Mouse (Mus musculus) liver, postnatal 0 days (tissue): ENCODE results near the gene Mecom. TPM values are rescaled to one million over a fixed set of nuclear protein-coding genes. Genes with fewer than 3 reads are reported as not detected.

Experiments
- ATAC-seq: fragments of 200-750 bp; cut with Nextera tagmentation; 2 replicates; pipeline ENCODE4 v1.8.0; 2017; ENCODE audit warnings: mild to moderate bottlenecking, moderate library complexity
- DNase-seq: peaks from one replicate; pipeline ENCODE4 v3.0.0-alpha.2; 2016
- H3K27ac ChIP-seq: fragments of 300-500 bp; sonication (generic); 2 replicates; pipeline ENCODE4 v1.5.1; 2014; ENCODE audit warnings: antibody characterized with exemption, moderate library complexity, mild to moderate bottlenecking, low read depth
- H3K27me3 ChIP-seq: fragments of 300-500 bp; sonication (generic); 2 replicates; pipeline ENCODE4 v1.6.1; 2014; ENCODE audit warnings: low read length, control low read depth, mixed read lengths; ENCODE audit not compliant: insufficient read depth
- H3K36me3 ChIP-seq: fragments of 300-500 bp; sonication (generic); replicated peaks from 2 replicates; pipeline ENCODE4 v1.6.1; 2014; ENCODE audit warnings: mild to moderate bottlenecking, control low read depth, low read length, moderate library complexity, mixed read lengths; ENCODE audit not compliant: insufficient read depth
- H3K4me1 ChIP-seq: fragments of 300-500 bp; sonication (generic); 2 replicates; pipeline ENCODE4 v1.6.1; 2014; ENCODE audit warnings: antibody characterized with exemption, mild to moderate bottlenecking, control low read depth; ENCODE audit not compliant: insufficient read depth
- H3K4me2 ChIP-seq: fragments of 300-500 bp; sonication (generic); 2 replicates; pipeline ENCODE4 v1.6.1; 2014; ENCODE audit warnings: low read depth, mild to moderate bottlenecking, low read length, moderate library complexity, mixed read lengths
- H3K4me3 ChIP-seq: fragments of 300-500 bp; sonication (generic); 2 replicates; pipeline ENCODE4 v1.5.1; 2014; ENCODE audit warnings: low read depth, low read length
- H3K9ac ChIP-seq: fragments of 300-500 bp; sonication (generic); replicated peaks from 2 replicates; pipeline ENCODE4 v1.6.1; 2014; ENCODE audit warnings: mild to moderate bottlenecking, moderate library complexity
- H3K9me3 ChIP-seq: fragments of 300-500 bp; sonication (generic); 2 replicates; pipeline ENCODE4 v1.6.1; 2016; ENCODE audit warnings: mild to moderate bottlenecking, control low read depth, low read length, mixed read lengths
- CTCF ChIP-seq: sonication (generic); IDR thresholded peaks from 2 replicates; pipeline ENCODE4 v1.5.1; 2016; ENCODE audit warnings: antibody characterized with exemption, low read depth
- EP300 ChIP-seq: IDR thresholded peaks from 2 replicates; pipeline ENCODE4 v1.6.1; 2016; ENCODE audit warnings: antibody characterized with exemption, low read depth, mild to moderate bottlenecking
- WGBS: fragments of 180-500 bp; shearing (Covaris S2); extraction: QIAGEN DNeasy Blood & Tissue Kit; methylation state at CpG from one replicate; pipeline ENCODE4 v1.1.7; 2014; ENCODE audit not compliant: insufficient replicate concordance; 5-methylcytosine and 5-hydroxymethylcytosine counted together
- polyA plus RNA-seq: library from polyadenylated mRNA; unstranded; fragments of >200 nt; fragmentation: Nextera tagmentation; extraction: Ambion mirVana; gene quantifications from 2 replicates; pipeline ENCODE4 v1.2.1, GENCODE M21; 2015

The Mecom gene
- polyA plus RNA-seq, 1 experiment from 2014 or later = 0.89 TPM

- H3K4me2 ChIP-seq = no peak overlapping the region
Measured at GRCm38 (mm10) chr3:30004888-30005405, 542.9 kb downstream of the Mecom start.

GRCm38 (mm10) chr3:30000260-30000659 lies 547.5 kb downstream of the Mecom start:
- no peaks in the 10 kb centered on the region for H3K9me3 ChIP-seq
- DNase-seq (no peak), ATAC-seq (no peak)
- WGBS = 74% methylated on average over 7 of the region's 7 CpGs
- no peak overlapping the region for H3K4me2 ChIP-seq
- H3K4me3 ChIP-seq = no peak overlapping the region
- TF ChIP-seq CTCF (no peak), EP300 (no peak)
- H3K27me3 ChIP-seq = no peaks in the 10 kb centered on the region
- no peak overlapping the region for H3K27ac ChIP-seq
- H3K4me1 ChIP-seq = no peaks in the 10 kb centered on the region
- H3K9ac ChIP-seq = no peak overlapping the region
- H3K36me3 ChIP-seq = no peaks in the 10 kb centered on the region

More at GRCm38 (mm10) chr3:30004888-30005405, 542.9 kb downstream of the Mecom start:
- no peak for TF ChIP-seq EP300
- TF ChIP-seq CTCF = no peak
- H3K27ac ChIP-seq = no peak overlapping the region
- H3K4me3 ChIP-seq = no peak overlapping the region
- H3K27me3 ChIP-seq = no peaks in the 10 kb centered on the region
- DNase-seq = no peak
- WGBS = 61% methylated on average over 8 of the region's 8 CpGs
- no peaks in the 10 kb centered on the region for H3K36me3 ChIP-seq
- H3K9me3 ChIP-seq = no peaks in the 10 kb centered on the region
- H3K4me1 ChIP-seq = no peaks in the 10 kb centered on the region
- no peak for ATAC-seq
- no peak overlapping the region for H3K9ac ChIP-seq

GRCm38 (mm10) chr3:29999035-29999434 lies 548.8 kb downstream of the Mecom start:
- no peak for ATAC-seq
- WGBS = 56% methylated on average over 1 of the region's 1 CpGs

GRCm38 (mm10) chr3:29997068-29997467 lies 550.7 kb downstream of the Mecom start:
- Histone ChIP-seq H3K36me3 (no peaks in the 10 kb centered on the region), H3K9me3 (no peaks in the 10 kb centered on the region), H3K4me2 (no peak overlapping the region), H3K4me1 (no peaks in the 10 kb centered on the region), H3K27me3 (no peaks in the 10 kb centered on the region), H3K4me3 (no peak overlapping the region), H3K27ac (no peak overlapping the region), H3K9ac (no peak overlapping the region)
- TF ChIP-seq CTCF (no peak), EP300 (no peak)
- WGBS = 71% methylated on average over 7 of the region's 7 CpGs
- no peak for DNase-seq
- no peak for ATAC-seq

More at GRCm38 (mm10) chr3:29999035-29999434, 548.8 kb downstream of the Mecom start:
- H3K4me1 ChIP-seq = no peaks in the 10 kb centered on the region
- no peak overlapping the region for H3K4me3 ChIP-seq
- no peak overlapping the region for H3K9ac ChIP-seq
- H3K36me3 ChIP-seq = no peaks in the 10 kb centered on the region
- no peak for DNase-seq
- no peak overlapping the region for H3K4me2 ChIP-seq
- no peak overlapping the region for H3K27ac ChIP-seq
- H3K27me3 ChIP-seq = no peaks in the 10 kb centered on the region
- TF ChIP-seq EP300 (no peak), CTCF (peak; percentile 34)
- no peaks in the 10 kb centered on the region for H3K9me3 ChIP-seq

- Histone ChIP-seq H3K4me3 (no peak overlapping the region), H3K27ac (no peak overlapping the region), H3K27me3 (no peaks in the 10 kb centered on the region), H3K4me1 (no peaks in the 10 kb centered on the region), H3K9me3 (no peaks in the 10 kb centered on the region), H3K36me3 (no peaks in the 10 kb centered on the region), H3K4me2 (no peak overlapping the region), H3K9ac (no peak overlapping the region)
- 72% methylated on average over 10 of the region's 10 CpGs for WGBS
- no peak for TF ChIP-seq EP300
- TF ChIP-seq CTCF = no peak
- no peak for ATAC-seq
- no peak for DNase-seq
Measured at GRCm38 (mm10) chr3:29993346-29993745, 554.5 kb downstream of the Mecom start.

GRCm38 (mm10) chr3:29991523-29991922 lies 556.3 kb downstream of the Mecom start:
- TF ChIP-seq CTCF (no peak), EP300 (no peak)
- Histone ChIP-seq H3K36me3 (no peaks in the 10 kb centered on the region), H3K4me3 (no peak overlapping the region), H3K4me2 (no peak overlapping the region), H3K4me1 (no peaks in the 10 kb centered on the region), H3K9ac (no peak overlapping the region), H3K27ac (no peak overlapping the region), H3K27me3 (no peaks in the 10 kb centered on the region), H3K9me3 (no peaks in the 10 kb centered on the region)
- ATAC-seq = no peak
- no peak for DNase-seq
- 42% methylated on average over 1 of the region's 1 CpGs for WGBS

- no peak overlapping the region for H3K4me3 ChIP-seq
- H3K36me3 ChIP-seq = no peaks in the 10 kb centered on the region
- no peaks in the 10 kb centered on the region for H3K27me3 ChIP-seq
- 69% methylated on average over 3 of the region's 3 CpGs for WGBS
- DNase-seq = no peak
- no peaks in the 10 kb centered on the region for H3K9me3 ChIP-seq
- no peak for TF ChIP-seq EP300
- no peak for TF ChIP-seq CTCF
- no peak overlapping the region for H3K9ac ChIP-seq
- no peaks in the 10 kb centered on the region for H3K4me1 ChIP-seq
- H3K4me2 ChIP-seq = no peak overlapping the region
- H3K27ac ChIP-seq = no peak overlapping the region
- no peak for ATAC-seq
Measured at GRCm38 (mm10) chr3:29984431-29984830, 563.4 kb downstream of the Mecom start.
